Comparison of ENCODE assay signal across 21 mouse cellular contexts in genomic region chr10:93356122-93356521, GRCm38 (mm10). TPM values are rescaled to one million over a fixed set of nuclear protein-coding genes. Genes with fewer than 3 reads are reported as not detected.
A peak's percentile ranks its signal among the peaks of the same experiment; 100 is the strongest.
DNase-seq lines count a peak whose midpoint lies in the region; ATAC-seq and TF ChIP-seq lines count a peak whose summit lies in the region.
"Had no signal": no experiment of that assay in that cellular context is flagged by ENCODE, and none has a peak within 500 bp of the region (broad histone marks: within the 10 kb centered on the region; RNA-seq: fewer than 3 reads in every experiment).

No protein-coding gene starts in this region.

- H3K9ac ChIP-seq in heart, embryonic 13.5 days: no peak overlapping the region
- H3K9ac ChIP-seq: hindbrain, embryonic 13.5 days; intestine, embryonic 15.5 days; limb, embryonic 12.5 days; liver, embryonic 12.5 days; lung, embryonic 14.5 days; midbrain, embryonic 12.5 days; stomach, embryonic 15.5 days had no signal

- 77% methylated on average over 9 of the region's 9 CpGs for WGBS in heart, embryonic 13.5 days
- 69% methylated on average over 9 of the region's 9 CpGs for WGBS in thymus, adult 2 months

- TF ChIP-seq CTCF in thymus, adult 2 months (IDR thresholded peaks at IDR 0.05; ENCODE audit: borderline replicate concordance, control insufficient read depth, extremely low read depth, insufficient read depth, low read length, poor library complexity): no peak

- H3K4me1 ChIP-seq in heart, embryonic 13.5 days: peaks cover 15% of the 10 kb centered on the region
- H3K4me1 ChIP-seq in thymus, adult 2 months (replicated peaks; ENCODE audit: control insufficient read depth, insufficient read depth, low read length): peaks cover 4% of the 10 kb centered on the region
- H3K4me1 ChIP-seq: hindbrain, embryonic 13.5 days; intestine, embryonic 15.5 days; limb, embryonic 12.5 days; liver, embryonic 12.5 days; midbrain, embryonic 12.5 days; stomach, embryonic 15.5 days had no signal

- H3K27ac ChIP-seq in heart, embryonic 13.5 days (replicated peaks): peak overlapping the region; percentile 3
- H3K27ac ChIP-seq in thymus, adult 2 months (ENCODE audit: control insufficient read depth, insufficient read depth, low read length): peak overlapping the region; percentile 47; the same call in 1 of the 2 replicates
- H3K27ac ChIP-seq: hindbrain, embryonic 13.5 days; intestine, embryonic 15.5 days; kidney, postnatal 0 days; limb, embryonic 12.5 days; liver, embryonic 12.5 days; midbrain, embryonic 12.5 days; stomach, embryonic 15.5 days had no signal

- no peak overlapping the region for H3K4me3 ChIP-seq in heart, embryonic 13.5 days
- H3K4me3 ChIP-seq in thymus, adult 2 months (ENCODE audit: control insufficient read depth, insufficient read depth, low read length): no peak overlapping the region
- H3K4me3 ChIP-seq: hindbrain, embryonic 13.5 days; intestine, embryonic 15.5 days; limb, embryonic 12.5 days; liver, embryonic 12.5 days; midbrain, embryonic 12.5 days; stomach, embryonic 15.5 days had no signal

- no peak for ATAC-seq in heart, embryonic 13.5 days (ENCODE audit: extremely low read depth, insufficient number of reproducible peaks, low FRiP score, low TSS enrichment)
- ATAC-seq in inflammation-experienced regulatory T-cells, adult 6 months: peak; percentile 87
- ATAC-seq in megakaryocyte-erythroid progenitor cell, adult 5-6 weeks (replicated peaks; ENCODE audit: low FRiP score, low TSS enrichment, poor library complexity, severe bottlenecking): no peak
- ATAC-seq: intestine, embryonic 15.5 days; liver, embryonic 12.5 days had no signal

- no peaks in the 10 kb centered on the region for H3K27me3 ChIP-seq in heart, embryonic 13.5 days (replicated peaks)
- no peaks in the 10 kb centered on the region for H3K27me3 ChIP-seq in thymus, adult 2 months (ENCODE audit: control insufficient read depth, insufficient read depth, low read length)
- no peaks in the 10 kb centered on the region for H3K27me3 ChIP-seq in splenic B cell, adult 2 months (ENCODE audit: control insufficient read depth, insufficient read depth, low read length, poor library complexity, severe bottlenecking)
- H3K27me3 ChIP-seq: hindbrain, embryonic 13.5 days; intestine, embryonic 15.5 days; limb, embryonic 12.5 days; liver, embryonic 12.5 days; midbrain, embryonic 12.5 days; stomach, embryonic 15.5 days had no signal

- DNase-seq in heart, postnatal 25 days (ENCODE audit: low spot score): no peak
- no peak for DNase-seq in thymus, adult 2 months
- no peak for DNase-seq in thymus, postnatal 0 days (ENCODE audit: low spot score)
- peak; percentile 72 for DNase-seq in splenic B cell, adult 2 months (ENCODE audit: low read depth, low spot score)
- no peak for DNase-seq in urinary bladder, adult 2 months (ENCODE audit: low spot score)
- DNase-seq: cerebellum, adult 11-12 months; cerebellum, postnatal 14 days; gastrocnemius, postnatal 10 days; lung, postnatal 36 days; thymus, adult 18-20 months had no signal

- intact Hi-C loops in heart, postnatal 25 days (cut with DNase I): no loop called here

- TF ChIP-seq POLR2A in thymus, adult 2 months (IDR thresholded peaks at IDR 0.05; ENCODE audit: control insufficient read depth, extremely low read depth, insufficient read depth, low read length, poor library complexity): no peak

- H3K36me3 ChIP-seq in heart, embryonic 13.5 days: no peaks in the 10 kb centered on the region
- H3K36me3 ChIP-seq in thymus, adult 2 months (ENCODE audit: control insufficient read depth, insufficient read depth, low read length): no peaks in the 10 kb centered on the region
- no peaks in the 10 kb centered on the region for H3K36me3 ChIP-seq in splenic B cell, adult 2 months (ENCODE audit: control insufficient read depth, insufficient read depth, low read length, poor library complexity, severe bottlenecking)
- H3K36me3 ChIP-seq: hindbrain, embryonic 13.5 days; intestine, embryonic 15.5 days; limb, embryonic 12.5 days; liver, embryonic 12.5 days; midbrain, embryonic 12.5 days; stomach, embryonic 15.5 days had no signal

- H3K4me2 ChIP-seq in heart, embryonic 13.5 days: no peak overlapping the region
- H3K4me2 ChIP-seq: hindbrain, embryonic 13.5 days; intestine, embryonic 15.5 days; limb, embryonic 12.5 days; liver, embryonic 12.5 days; lung, embryonic 14.5 days; midbrain, embryonic 12.5 days; stomach, embryonic 15.5 days had no signal

- no peaks in the 10 kb centered on the region for H3K9me3 ChIP-seq in heart, embryonic 13.5 days
- H3K9me3 ChIP-seq: hindbrain, embryonic 13.5 days; intestine, embryonic 15.5 days; limb, embryonic 12.5 days; liver, embryonic 12.5 days; midbrain, embryonic 12.5 days; stomach, embryonic 15.5 days had no signal

RNA-seq across cellular contexts. Expression of gene Elk3, which starts 45.2 kb away (rescaled TPM):
- polyA plus RNA-seq in heart, embryonic 13.5 days (2015; fragmentation: Nextera tagmentation; extraction: Ambion mirVana): 34.5 and 38.3 TPM in 2 replicates
- total RNA-seq in heart, postnatal 25 days (2021): 10 to 100 TPM; 45.1 to 48.7 TPM
- 47.2 and 62.7 TPM in 2 replicates for polyA plus RNA-seq in thymus, adult 2 months (2012; rRNA removed)
- 18.2 and 19.1 TPM in 2 replicates for polyA plus RNA-seq in thymus, postnatal 0 days (2015; fragmentation: Nextera tagmentation; extraction: Ambion mirVana)
- polyA plus RNA-seq in inflammation-experienced regulatory T-cells, adult 6 months (2017; shearing (Covaris generic)): 10 to 100 TPM; 36.0 to 50.7 (median 38.6) TPM
- polyA plus RNA-seq in urinary bladder, adult 2 months (2012; rRNA removed): 21.6 and 22.7 TPM in 2 replicates
- 8.7 and 8.9 TPM in 2 replicates for total RNA-seq in megakaryocyte-erythroid progenitor cell, adult 5-6 weeks (2014; fragmentation: Nextera tagmentation)
- 6.8 and 7.2 TPM in 2 replicates for total RNA-seq in megakaryocyte-erythroid progenitor cell, adult 5-6 weeks (2017)
